Mouse (Mus musculus) neural tube, embryonic 14.5 days (tissue): ENCODE measurements around the gene Ugt2b37. TPM values are rescaled to one million over a fixed set of nuclear protein-coding genes. Genes with fewer than 3 reads are reported as not detected.
"Not testable (repeated sequence)": the region's sequence is repeated elsewhere in the genome, so short reads cannot be mapped to it uniquely, and the experiment has no call there.

Experiments
- ATAC-seq: fragments of 200-750 bp; cut with Nextera tagmentation; 2 replicates; pipeline ENCODE4 v1.8.0; 2017; ENCODE audit warnings: low read depth, mild to moderate bottlenecking, moderate TSS enrichment, moderate library complexity
- H3K27ac ChIP-seq: fragments of 300-500 bp; sonication (generic); 2 replicates; pipeline ENCODE4 v1.5.1; 2014; ENCODE audit warnings: low read depth, mild to moderate bottlenecking, control low read depth, low read length, moderate library complexity, mixed read lengths
- H3K27me3 ChIP-seq: fragments of 300-500 bp; sonication (generic); 2 replicates; pipeline ENCODE4 v1.6.1; 2014; ENCODE audit warnings: low read length; ENCODE audit not compliant: control insufficient read depth, insufficient read depth
- H3K36me3 ChIP-seq: fragments of 300-500 bp; sonication (generic); 2 replicates; pipeline ENCODE4 v1.6.1; 2014; ENCODE audit warnings: low read length, mixed read lengths; ENCODE audit not compliant: control insufficient read depth, insufficient read depth
- H3K4me1 ChIP-seq: fragments of 300-500 bp; sonication (generic); 2 replicates; pipeline ENCODE4 v1.6.1; 2014; ENCODE audit warnings: low read length; ENCODE audit not compliant: control insufficient read depth, insufficient read depth
- H3K4me2 ChIP-seq: fragments of 300-500 bp; sonication (generic); 2 replicates; pipeline ENCODE4 v1.6.1; 2014; ENCODE audit warnings: mild to moderate bottlenecking, low read depth, low read length, control low read depth
- H3K4me3 ChIP-seq: fragments of 300-500 bp; sonication (generic); 2 replicates; pipeline ENCODE4 v1.5.1; 2014; ENCODE audit warnings: low read depth, low read length, control low read depth, mixed read lengths
- H3K9ac ChIP-seq: fragments of 300-500 bp; sonication (generic); replicated peaks from 2 replicates; pipeline ENCODE4 v1.6.1; 2014; ENCODE audit warnings: low read depth, mild to moderate bottlenecking, control low read depth, low read length, mixed read lengths
- H3K9me3 ChIP-seq: fragments of 300-500 bp; sonication (generic); 2 replicates; pipeline ENCODE4 v1.6.1; 2016; ENCODE audit warnings: low read length; ENCODE audit not compliant: control insufficient read depth
- WGBS: fragments of 180-500 bp; shearing (Covaris S2); extraction: QIAGEN DNeasy Blood & Tissue Kit; methylation state at CpG from one replicate; pipeline ENCODE4 v1.1.7; 2014; 5-methylcytosine and 5-hydroxymethylcytosine counted together
- polyA plus RNA-seq: library from polyadenylated mRNA; unstranded; fragments of >200 nt; fragmentation: Nextera tagmentation; extraction: Ambion mirVana; gene quantifications from 2 replicates; pipeline ENCODE4 v1.2.1, GENCODE M21; 2014

The Ugt2b37 gene
- polyA plus RNA-seq, result not detected in 2 replicates

GRCm38 (mm10) chr5:87254676-87255075, at the start of gene Ugt2b37:
Gene Ugt2b37 (minus strand): TSS chr5:87254804.
- WGBS, result 80% methylated on average over 3 of the region's 3 CpGs
- not testable (repeated sequence) for H3K4me3 ChIP-seq, H3K9ac ChIP-seq, H3K36me3 ChIP-seq, H3K27me3 ChIP-seq, ATAC-seq, H3K27ac ChIP-seq, H3K4me2 ChIP-seq, H3K9me3 ChIP-seq, H3K4me1 ChIP-seq

DNA sequence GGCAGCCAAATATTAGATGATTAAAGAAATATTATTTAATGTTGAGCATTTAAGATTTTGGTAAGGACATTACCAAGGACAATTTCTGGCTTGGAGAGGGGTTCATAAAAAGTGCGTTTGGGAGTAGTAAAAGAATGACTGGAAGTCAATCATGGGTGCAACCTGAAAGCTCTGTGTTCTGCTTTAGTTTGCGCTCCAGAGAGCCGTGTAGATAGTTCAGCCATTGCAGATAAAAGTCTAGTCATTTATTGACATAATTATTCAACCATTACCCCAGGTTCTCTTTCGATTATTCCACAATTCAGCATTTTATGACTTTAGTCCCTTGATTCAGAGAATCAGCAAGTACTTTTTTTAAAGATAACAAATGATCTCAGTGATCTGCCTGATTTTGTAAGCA, 31.6 kb upstream of the Ugt2b37 start:
- H3K27ac ChIP-seq, H3K27me3 ChIP-seq, ATAC-seq, H3K9ac ChIP-seq, H3K36me3 ChIP-seq, H3K4me2 ChIP-seq, H3K4me3 ChIP-seq, H3K4me1 ChIP-seq, H3K9me3 ChIP-seq: not testable (repeated sequence)
- 85% methylated on average over 4 of the region's 4 CpGs for WGBS

DNA sequence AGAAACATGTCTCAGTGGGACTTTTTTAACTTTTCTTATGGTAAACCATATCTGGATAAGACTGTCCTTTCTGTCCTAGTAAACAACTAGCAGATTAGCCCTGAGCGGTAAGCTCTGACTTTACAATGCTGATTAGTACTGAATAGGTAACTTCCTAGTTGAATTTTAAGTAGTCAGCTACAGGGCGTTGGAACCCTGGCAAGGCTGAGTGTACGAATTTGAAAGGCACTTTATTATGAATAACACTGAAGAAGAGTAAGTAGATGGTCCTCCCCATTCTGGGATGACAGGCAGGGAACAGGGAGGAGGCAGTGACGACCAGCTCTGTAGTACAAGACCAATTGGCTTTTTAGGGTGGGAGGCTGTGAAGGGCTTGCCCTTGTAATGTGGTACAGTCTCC, 21.4 kb upstream of the Ugt2b37 start:
- not testable (repeated sequence) for H3K27ac ChIP-seq, H3K4me3 ChIP-seq, H3K36me3 ChIP-seq, H3K27me3 ChIP-seq, ATAC-seq, H3K4me1 ChIP-seq, H3K9ac ChIP-seq, H3K9me3 ChIP-seq, H3K4me2 ChIP-seq
- 93% methylated on average over 4 of the region's 4 CpGs for WGBS

DNA sequence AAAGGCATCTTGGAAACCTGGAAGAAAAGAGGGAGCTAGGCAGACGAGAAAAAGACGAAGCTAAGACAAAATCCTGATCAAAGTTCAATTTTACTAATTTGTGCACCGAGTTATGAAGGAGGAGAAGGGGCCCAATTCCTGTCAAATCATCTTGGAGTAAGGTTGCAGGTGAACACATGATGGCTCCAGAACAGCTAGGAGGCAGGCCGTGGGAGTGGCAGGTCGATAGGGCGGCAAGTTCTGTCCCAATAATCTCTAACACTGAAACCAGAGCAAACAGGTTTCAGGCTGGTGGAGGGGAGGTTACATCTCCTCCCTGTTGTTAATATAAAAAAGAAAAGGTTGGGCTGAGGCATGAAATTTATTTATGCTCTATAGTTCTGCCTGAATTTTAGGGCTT, 21.0 kb upstream of the Ugt2b37 start:
- WGBS, result 90% methylated on average over 6 of the region's 6 CpGs
- no peaks in the 10 kb centered on the region for H3K36me3 ChIP-seq

DNA sequence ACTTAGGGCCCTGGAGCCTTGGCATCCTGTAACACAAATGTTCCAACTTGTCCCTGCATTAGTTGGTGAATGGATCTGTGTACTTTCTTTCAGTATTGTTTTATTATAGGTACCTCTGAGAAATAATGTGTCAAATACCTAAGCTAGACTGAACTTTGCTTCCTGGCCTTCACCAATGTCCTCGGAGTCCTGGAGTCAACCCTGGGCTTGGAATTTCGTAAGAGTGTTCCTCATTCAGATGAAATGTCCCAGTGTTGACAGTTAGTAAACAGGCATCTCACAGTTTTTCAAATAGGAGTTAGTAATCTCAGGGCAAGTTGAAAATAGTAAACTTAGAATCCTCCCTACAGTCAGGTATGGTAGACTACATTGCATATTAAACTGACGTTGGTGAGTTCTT, 1.2 kb upstream of the Ugt2b37 start:
- Histone ChIP-seq H3K27ac (no peak overlapping the region), H3K36me3 (no peaks in the 10 kb centered on the region), H3K4me3 (no peak overlapping the region), H3K27me3 (no peaks in the 10 kb centered on the region), H3K4me1 (no peaks in the 10 kb centered on the region), H3K9ac (no peak overlapping the region), H3K4me2 (no peak overlapping the region), H3K9me3 (no peaks in the 10 kb centered on the region)
- 85% methylated on average over 3 of the region's 3 CpGs for WGBS
- ATAC-seq, result no peak

More for the DNA sequence above, 21.0 kb upstream of the Ugt2b37 start:
- H3K4me3 ChIP-seq, result no peak overlapping the region
- H3K9ac ChIP-seq, result no peak overlapping the region
- no peak for ATAC-seq
- H3K9me3 ChIP-seq, result no peaks in the 10 kb centered on the region
- no peaks in the 10 kb centered on the region for H3K4me1 ChIP-seq
- H3K4me2 ChIP-seq, result no peak overlapping the region
- no peaks in the 10 kb centered on the region for H3K27me3 ChIP-seq
- H3K27ac ChIP-seq, result no peak overlapping the region

- not testable (repeated sequence) for H3K4me3 ChIP-seq, H3K9me3 ChIP-seq, H3K9ac ChIP-seq, H3K27ac ChIP-seq, H3K27me3 ChIP-seq, ATAC-seq, H3K36me3 ChIP-seq, H3K4me2 ChIP-seq, H3K4me1 ChIP-seq
Measured at GRCm38 (mm10) chr5:87242140-87242539, 12.5 kb downstream of the Ugt2b37 start.

GRCm38 (mm10) chr5:87196430-87196829, 58.2 kb downstream of the Ugt2b37 start:
- not testable (repeated sequence) for H3K4me2 ChIP-seq, H3K27me3 ChIP-seq, ATAC-seq, H3K9me3 ChIP-seq, H3K4me3 ChIP-seq, H3K27ac ChIP-seq, H3K36me3 ChIP-seq, H3K4me1 ChIP-seq, H3K9ac ChIP-seq
- 77% methylated on average over 2 of the region's 2 CpGs for WGBS

Other genes with a start within 250 kb of the Ugt2b37 start
- gene Ugt2b36, start 162.2 kb downstream of the Ugt2b37 start, polyA plus RNA-seq, result not detected in 2 replicates
- 0.14 TPM in 1 of 2 replicates, not detected in the other for gene Ugt2b5, start 114.5 kb downstream of the Ugt2b37 start, polyA plus RNA-seq
- gene Ugt2a3, start 82.4 kb upstream of the Ugt2b37 start, polyA plus RNA-seq, result not detected in 2 replicates
- gene Ugt2b38, start 169.4 kb upstream of the Ugt2b37 start, polyA plus RNA-seq, result not detected in 2 replicates
- gene Ugt2a2, start 227.5 kb upstream of the Ugt2b37 start, polyA plus RNA-seq, result not detected in 2 replicates
- gene Gm43638, start 232.0 kb upstream of the Ugt2b37 start, polyA plus RNA-seq, result not detected in 2 replicates
- gene Ugt2a1, start 236.1 kb upstream of the Ugt2b37 start, polyA plus RNA-seq, result not detected in 2 replicates